Comparison of ENCODE assay signal across 7 mouse cellular contexts in genomic region chr4:108030888-108031501, GRCm38 (mm10).
DNase-seq lines count a peak whose midpoint lies in the region; ATAC-seq lines count a peak whose summit lies in the region.

No protein-coding gene starts in this region.

- peak; percentile 20 for DNase-seq in urinary bladder, postnatal 14 days (ENCODE audit: low spot score)
- DNase-seq in urinary bladder, postnatal 10 days (ENCODE audit: low spot score): no peak
- DNase-seq in hindbrain, embryonic 10.5 days (ENCODE audit: low spot score): peak; percentile 16
- DNase-seq in right cerebral cortex, adult 2 months (ENCODE audit: low spot score in 2 of 2): no peak
- no peak for DNase-seq in right cerebral cortex, postnatal 36 days (ENCODE audit: low spot score in 2 of 2)
- DNase-seq in cerebellum, adult 18-20 months: no peak

- peak overlapping the region; percentile 65 for H3K4me2 ChIP-seq in liver, embryonic 16.5 days (ENCODE audit: low read depth, low read length)

- no peaks in the 10 kb centered on the region for H3K9me3 ChIP-seq in hindbrain, embryonic 10.5 days
- H3K9me3 ChIP-seq in liver, embryonic 16.5 days (replicated peaks; ENCODE audit: control insufficient read depth, low read length): no peaks in the 10 kb centered on the region

- ATAC-seq in liver, embryonic 16.5 days (ENCODE audit: low read depth): no peak

- H3K9ac ChIP-seq in liver, embryonic 16.5 days (ENCODE audit: low read depth, low read length): no peak overlapping the region

- WGBS in hindbrain, embryonic 10.5 days: 2% methylated on average over 22 of the region's 22 CpGs
- WGBS in liver, embryonic 16.5 days (ENCODE audit: insufficient replicate concordance): 4% methylated on average over 22 of the region's 22 CpGs

- no peaks in the 10 kb centered on the region for H3K36me3 ChIP-seq in hindbrain, embryonic 10.5 days
- H3K36me3 ChIP-seq in liver, embryonic 16.5 days (ENCODE audit: control insufficient read depth, insufficient read depth): no peaks in the 10 kb centered on the region

- H3K27ac ChIP-seq in hindbrain, embryonic 10.5 days: no peak overlapping the region
- H3K27ac ChIP-seq in liver, embryonic 16.5 days (ENCODE audit: low read length): no peak overlapping the region

- peaks cover 18% of the 10 kb centered on the region for H3K4me1 ChIP-seq in hindbrain, embryonic 10.5 days (replicated peaks)
- H3K4me1 ChIP-seq in liver, embryonic 16.5 days (ENCODE audit: control insufficient read depth, low read depth, low read length): peaks cover 10% of the 10 kb centered on the region; the same call in 1 of the 2 replicates

- H3K4me3 ChIP-seq in hindbrain, embryonic 10.5 days: peak overlapping the region; percentile 62
- peak overlapping the region; percentile 51 for H3K4me3 ChIP-seq in liver, embryonic 16.5 days (ENCODE audit: low read depth, low read length)

- H3K27me3 ChIP-seq in hindbrain, embryonic 10.5 days (ENCODE audit: insufficient read depth, poor library complexity, severe bottlenecking): peaks cover 76% of the 10 kb centered on the region
- H3K27me3 ChIP-seq in liver, embryonic 16.5 days (ENCODE audit: control insufficient read depth, insufficient read depth, low read depth, low read length): peaks cover 45% of the 10 kb centered on the region

Comparison
In these comparisons a context has a peak if more than half of its experiments do, and no peak if none do; other contexts are left out.
1. DNase-seq: peak in urinary bladder, postnatal 14 days (single experiment) and hindbrain, embryonic 10.5 days (single experiment); none in urinary bladder, postnatal 10 days (single experiment), right cerebral cortex, adult 2 months (0 of 2), right cerebral cortex, postnatal 36 days (0 of 2) and cerebellum, adult 18-20 months (0 of 2).